ENCODE assay signal across 22 mouse cellular contexts in the genomic region with DNA sequence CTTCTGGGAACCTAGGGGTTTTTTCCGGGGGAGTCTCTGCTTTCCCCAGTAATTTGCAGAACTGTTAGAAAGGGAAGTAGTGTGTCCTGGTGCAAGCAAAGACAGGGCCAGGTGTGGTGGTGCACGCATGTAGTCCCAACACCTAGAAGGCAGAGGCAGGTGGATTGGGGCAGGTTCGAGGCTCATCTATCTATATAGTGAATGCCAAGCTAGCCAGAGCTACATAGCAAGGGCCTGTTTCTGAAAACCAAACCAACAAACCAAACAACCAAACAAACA. TPM values are rescaled to one million over a fixed set of nuclear protein-coding genes. Genes with fewer than 3 reads are reported as not detected.
DNase-seq lines count a peak whose midpoint lies in the region; ATAC-seq and TF ChIP-seq lines count a peak whose summit lies in the region.
"Had no signal": no experiment of that assay in that cellular context is flagged by ENCODE, and none has a peak within 500 bp of the region (broad histone marks: within the 10 kb centered on the region; RNA-seq: fewer than 3 reads in every experiment).

No protein-coding gene starts in this region.

- H3K4me1 ChIP-seq in kidney, adult 2 months (ENCODE audit: control insufficient read depth, insufficient read depth, low read length) = peaks cover 24% of the 10 kb centered on the region
- peaks cover 37% of the 10 kb centered on the region for H3K4me1 ChIP-seq in bone marrow macrophage, adult 2 months (ENCODE audit: control insufficient read depth, insufficient read depth, low read length)
- H3K4me1 ChIP-seq in liver, embryonic 11.5 days (replicated peaks; ENCODE audit: control insufficient read depth, insufficient read depth, low read length) = peaks cover 2% of the 10 kb centered on the region; the same call in 1 of the 2 replicates
- H3K4me1 ChIP-seq: embryonic facial prominence, embryonic 12.5 days had no signal

- H3K9me3 ChIP-seq in liver, embryonic 11.5 days (ENCODE audit: control insufficient read depth, low read length) = no peaks in the 10 kb centered on the region
- H3K9me3 ChIP-seq: embryonic facial prominence, embryonic 10.5 days; embryonic facial prominence, embryonic 12.5 days; G1E had no signal

- no peak overlapping the region for H3K9ac ChIP-seq in liver, embryonic 11.5 days (ENCODE audit: low read depth, low read length)
- H3K9ac ChIP-seq: embryonic facial prominence, embryonic 12.5 days had no signal

- no peak for TF ChIP-seq POLR2A in kidney, adult 2 months (IDR thresholded peaks at IDR 0.05; ENCODE audit: low read depth, low read length)
- no peak for TF ChIP-seq POLR2A in bone marrow macrophage, adult 2 months (IDR thresholded peaks at IDR 0.05; ENCODE audit: borderline replicate concordance, low read depth, low read length)

- DNase-seq in gastrocnemius, adult 2 months = no peak
- no peak for DNase-seq in gastrocnemius, postnatal 25 days
- no peak for DNase-seq in kidney, adult 2 months
- DNase-seq in kidney, adult 18-20 months = no peak
- DNase-seq in liver, embryonic 11.5 days (ENCODE audit: low spot score) = no peak
- DNase-seq: adrenal gland, adult 8-10 months; adrenal gland, postnatal 14 days; adrenal gland, postnatal 36 days had no signal

- peak overlapping the region; percentile 71 for H3K27ac ChIP-seq in gastrocnemius, adult 2 months
- H3K27ac ChIP-seq in kidney, adult 2 months (ENCODE audit: insufficient read depth, low read depth, low read length) = peak overlapping the region; percentile 53
- peak overlapping the region; percentile 90 for H3K27ac ChIP-seq in bone marrow macrophage, adult 2 months (ENCODE audit: insufficient read depth, low read depth, low read length)
- H3K27ac ChIP-seq in macrophage = peak overlapping the region; percentile 94
- H3K27ac ChIP-seq in liver, embryonic 11.5 days (ENCODE audit: low read depth, low read length) = no peak overlapping the region
- H3K27ac ChIP-seq: embryonic facial prominence, embryonic 10.5 days; embryonic facial prominence, embryonic 12.5 days had no signal

- no peak overlapping the region for H3K4me2 ChIP-seq in liver, embryonic 11.5 days
- H3K4me2 ChIP-seq: embryonic facial prominence, embryonic 12.5 days had no signal

- H3K4me3 ChIP-seq in gastrocnemius, adult 2 months = no peak overlapping the region
- peak overlapping the region; percentile 31 for H3K4me3 ChIP-seq in kidney, adult 2 months (ENCODE audit: insufficient read depth, low read depth, low read length)
- H3K4me3 ChIP-seq in bone marrow macrophage, adult 2 months (ENCODE audit: insufficient read depth, low read length) = peak overlapping the region; percentile 49; the same call in 1 of the 2 replicates
- H3K4me3 ChIP-seq in macrophage (ENCODE audit: inconsistent target) = peak overlapping the region; percentile 22; the same call in 1 of the 2 replicates
- H3K4me3 ChIP-seq in liver, embryonic 11.5 days (ENCODE audit: low read depth, low read length) = no peak overlapping the region
- H3K4me3 ChIP-seq: embryonic facial prominence, embryonic 10.5 days; embryonic facial prominence, embryonic 12.5 days had no signal

- no peaks in the 10 kb centered on the region for H3K27me3 ChIP-seq in kidney, adult 2 months (replicated peaks; ENCODE audit: control insufficient read depth, insufficient read depth, low read length)
- no peaks in the 10 kb centered on the region for H3K27me3 ChIP-seq in liver, embryonic 11.5 days (replicated peaks; ENCODE audit: control insufficient read depth, insufficient read depth, low read length)
- H3K27me3 ChIP-seq: embryonic facial prominence, embryonic 12.5 days; Patski had no signal

- TF ChIP-seq CTCF in gastrocnemius, adult 2 months (IDR thresholded peaks at IDR 0.05) = no peak
- TF ChIP-seq CTCF in kidney, adult 2 months (conservative IDR thresholded peaks at IDR 0.05; ENCODE audit: insufficient read depth, insufficient read length, low read depth, low read length) = no peak
- TF ChIP-seq CTCF in bone marrow macrophage, adult 2 months (IDR thresholded peaks at IDR 0.05; ENCODE audit: low read depth, low read length) = no peak

- ATAC-seq in liver, embryonic 11.5 days (replicated peaks; ENCODE audit: low FRiP score) = no peak
- no peak for ATAC-seq in inflammation-experienced regulatory T-cells, adult 6 months
- ATAC-seq: activated CD4-positive, CD25-positive, alpha-beta regulatory T cell, adult 4 months; forebrain, embryonic 14.5 days; forebrain, embryonic 16.5 days; Patski had no signal

- peaks cover 24% of the 10 kb centered on the region for H3K36me3 ChIP-seq in kidney, adult 2 months (ENCODE audit: control insufficient read depth, insufficient read depth, low read length)
- H3K36me3 ChIP-seq in macrophage (ENCODE audit: inconsistent target) = peaks cover 8% of the 10 kb centered on the region; the same call in 1 of the 2 replicates
- H3K36me3 ChIP-seq in liver, embryonic 11.5 days (ENCODE audit: control insufficient read depth, insufficient read depth, low read length) = peaks cover 15% of the 10 kb centered on the region

- intact Hi-C loops in gastrocnemius, adult 2 months (cut with DNase I) = no loop called here

- WGBS in kidney, adult 2 months = 87% methylated on average over 3 of the region's 3 CpGs
- 81% methylated on average over 3 of the region's 3 CpGs for WGBS in macrophage (ENCODE audit: missing documents)
- 87% methylated on average over 3 of the region's 3 CpGs for WGBS in liver, embryonic 11.5 days

- H3K79me2 ChIP-seq in macrophage (ENCODE audit: inconsistent target) = peaks cover 84% of the 10 kb centered on the region

RNA-seq across cellular contexts. Expression of gene Cflar, which starts 17.2 kb away (rescaled TPM):
- total RNA-seq in gastrocnemius, adult 2 months (2021) = 10 to 100 TPM; 38.8 to 58.6 TPM
- total RNA-seq in gastrocnemius, postnatal 25 days (2021) = 10 to 100 TPM; 40.0 to 41.4 TPM
- 65.8 and 71.1 TPM in 2 replicates for polyA plus RNA-seq in kidney, adult 2 months (2012; rRNA removed)
- 95.8 and 102 TPM in 2 replicates for polyA plus RNA-seq in bone marrow macrophage, adult 2 months (2012; ENCODE audit: insufficient read depth, insufficient read length, missing spikeins)
- 1,000 to 10,000 TPM in 14 of 26 experiments, 100 to 1,000 TPM in 12; 263 to 1,825 (median 1,068) TPM for total RNA-seq in macrophage (2018; cell fraction: chromatin; rRNA removed)
- 100 to 1,000 TPM in 22 of 26 experiments, 10 to 100 TPM in 4; 87.0 to 559 (median 288) TPM for total RNA-seq in macrophage (2018; cell fraction: cytosol; rRNA removed)
- 1,000 to 10,000 TPM in 17 of 26 experiments, 100 to 1,000 TPM in 9; 365 to 1,587 (median 1,196) TPM for total RNA-seq in macrophage (2018; cell fraction: nucleus; rRNA removed)
- 53.3 to 68.2 TPM (median 67.9 TPM) in 3 replicates for polyA plus RNA-seq in macrophage (2018)
- 18.6 and 20.4 TPM in 2 replicates for polyA plus RNA-seq in liver, embryonic 11.5 days (2014; fragmentation: Nextera tagmentation; extraction: Ambion mirVana)
- polyA plus RNA-seq in inflammation-experienced regulatory T-cells, adult 6 months (2017; shearing (Covaris generic)) = 100 to 1,000 TPM; 124 to 177 (median 175) TPM

RNA-seq across cellular contexts. Expression of gene Als2cr12, which starts 32.7 kb away (rescaled TPM):
- total RNA-seq in gastrocnemius, adult 2 months (2021) = not detected
- total RNA-seq in gastrocnemius, postnatal 25 days (2021) = not detected
- 0.80 and 0.88 TPM in 2 replicates for polyA plus RNA-seq in kidney, adult 2 months (2012; rRNA removed)
- polyA plus RNA-seq in bone marrow macrophage, adult 2 months (2012; ENCODE audit: insufficient read depth, insufficient read length, missing spikeins) = not detected in 2 replicates
- total RNA-seq in macrophage (2018; cell fraction: chromatin; rRNA removed) = not detected
- not detected for total RNA-seq in macrophage (2018; cell fraction: cytosol; rRNA removed)
- total RNA-seq in macrophage (2018; cell fraction: nucleus; rRNA removed) = not detected
- not detected in 3 replicates for polyA plus RNA-seq in macrophage (2018)
- not detected in 2 replicates for polyA plus RNA-seq in liver, embryonic 11.5 days (2014; fragmentation: Nextera tagmentation; extraction: Ambion mirVana)
- polyA plus RNA-seq in inflammation-experienced regulatory T-cells, adult 6 months (2017; shearing (Covaris generic)) = not detected
- polyA plus RNA-seq: activated CD4-positive, CD25-positive, alpha-beta regulatory T cell, adult 4 months; brain, embryonic 14.5 days; cerebellum, adult 2 months; cortical plate, adult 2 months; embryonic facial prominence, embryonic 10.5 days; embryonic facial prominence, embryonic 12.5 days; forebrain, embryonic 11.5 days; forebrain, embryonic 14.5 days; forebrain, embryonic 16.5 days; G1E had no signal

Comparison
In these comparisons a context has a peak if more than half of its experiments do, and no peak if none do; other contexts are left out.
1. H3K4me3 ChIP-seq: peak in kidney, adult 2 months (single experiment), bone marrow macrophage, adult 2 months (single experiment) and macrophage (single experiment); none in gastrocnemius, adult 2 months (single experiment) and liver, embryonic 11.5 days (single experiment).